Mouse (Mus musculus) gastrocnemius, adult 2 months (tissue): ENCODE data around the gene 5530400C23Rik. TPM values are rescaled to one million over a fixed set of nuclear protein-coding genes. Genes with fewer than 3 reads are reported as not detected.
"Not testable (repeated sequence)": the region's sequence is repeated elsewhere in the genome, so short reads cannot be mapped to it uniquely, and the experiment has no call there.

Experiments
- DNase-seq: peaks from one replicate; pipeline ENCODE4 v3.0.0; 2022
- H3K27ac ChIP-seq: fragments of 200-600 bp; 2 replicates; pipeline ENCODE4 v1.8.1; 2022; ENCODE audit warnings: mild to moderate bottlenecking
- H3K4me3 ChIP-seq: fragments of 200-600 bp; 2 replicates; pipeline ENCODE4 v1.8.1; 2022; ENCODE audit warnings: mild to moderate bottlenecking, moderate library complexity
- CTCF ChIP-seq: fragments of 200-600 bp; IDR thresholded peaks from 2 replicates; pipeline ENCODE4 v1.8.1; 2022; ENCODE audit warnings: antibody characterized with exemption, mild to moderate bottlenecking, moderate library complexity
- intact Hi-C: fragments of 180-260 bp; cut with DNase I; formaldehyde crosslinking; loops from one replicate; pipeline ENCODE4 v1.15.1; 2025
- long read RNA-seq, 2 experiments: library from polyadenylated mRNA; stranded (forward); transcript quantifications; one replicate each; pipeline ENCODE4 v2.0.0; 2021
- total RNA-seq, 2 experiments: library from RNA; stranded (reverse); gene quantifications; 2 replicates each; pipeline ENCODE4 v1.2.3; 2021

5530400C23Rik gene
- total RNA-seq: not detected
- long read RNA-seq, experiment 1: 0 reads
- long read RNA-seq, experiment 2: 0 reads

DNA sequence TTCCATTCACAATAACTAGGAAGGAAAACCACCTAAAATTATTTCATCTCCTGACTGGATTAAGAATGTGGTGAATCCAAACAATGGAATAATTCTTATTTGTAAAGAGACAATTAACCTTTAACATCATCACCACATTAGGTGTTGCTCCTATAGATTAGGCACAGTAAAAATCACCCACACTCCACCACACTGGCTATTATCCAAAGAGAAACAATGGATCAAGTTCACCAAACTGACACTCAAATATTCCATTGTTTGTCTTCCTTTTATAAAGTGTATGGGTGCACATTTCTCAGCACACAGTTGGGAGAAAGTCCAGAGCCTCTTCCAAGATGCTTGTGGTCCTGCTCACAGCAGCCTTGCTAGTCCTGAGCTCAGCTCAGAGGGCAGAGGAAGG lies at the start of gene 5530400C23Rik:
5530400C23Rik (plus strand) TSS at position 301 of the 400 bp plus-strand sequence.
- DNase-seq, H3K4me3 ChIP-seq, intact Hi-C loops, H3K27ac ChIP-seq: not testable (repeated sequence)

GRCm38 (mm10) chr6:133305952-133306715 lies 14.1 kb downstream of the 5530400C23Rik start:
- Histone ChIP-seq H3K27ac (no peak overlapping the region), H3K4me3 (no peak overlapping the region)
- no peak for DNase-seq
- no peak for TF ChIP-seq CTCF
- intact Hi-C loops: no loop called here

GRCm38 (mm10) chr6:133313896-133314295 lies 21.9 kb downstream of the 5530400C23Rik start:
- H3K27ac ChIP-seq, H3K4me3 ChIP-seq, intact Hi-C loops, DNase-seq: not testable (repeated sequence)

- TF ChIP-seq CTCF: no peak
- no peak for DNase-seq
- intact Hi-C loops: no loop called here
- Histone ChIP-seq H3K4me3 (no peak overlapping the region), H3K27ac (no peak overlapping the region)
These were observed 46.5 kb downstream of the 5530400C23Rik start for GRCm38 (mm10) chr6:133338535-133338934.

GRCm38 (mm10) chr6:133341731-133342130 lies 49.7 kb downstream of the 5530400C23Rik start:
- H3K27ac ChIP-seq, intact Hi-C loops, H3K4me3 ChIP-seq, DNase-seq: not testable (repeated sequence)

Other genes with a start within 250 kb of the 5530400C23Rik start
- not detected for gene Tas2r140, start 236.4 kb upstream of the 5530400C23Rik start, total RNA-seq
- 100 to 1,000 TPM; 140 to 146 TPM for gene Smim10l1, start 187.3 kb upstream of the 5530400C23Rik start, total RNA-seq